8 mouse cellular contexts compared by ENCODE assay signal in the genomic region with DNA sequence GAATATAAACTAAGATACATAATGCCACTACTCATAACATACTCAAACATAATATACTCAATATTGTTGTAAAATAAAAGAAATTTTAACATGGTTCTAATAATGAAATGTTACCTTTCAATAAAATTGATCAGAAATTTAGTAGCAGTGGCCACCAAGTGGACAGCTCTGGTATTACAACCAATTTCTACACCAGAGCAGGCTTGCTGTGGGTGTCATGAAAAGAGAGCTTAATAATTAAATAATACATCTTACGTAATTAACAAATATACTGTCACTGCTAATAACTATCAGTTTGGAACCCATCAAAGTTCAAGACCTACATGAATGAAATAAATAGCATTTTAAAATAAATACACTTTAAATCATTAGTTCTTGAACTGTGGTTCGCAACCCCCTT.
A peak's percentile ranks its signal among the peaks of the same experiment; 100 is the strongest.
DNase-seq lines count a peak whose midpoint lies in the region; ATAC-seq lines count a peak whose summit lies in the region.

No protein-coding gene starts in this region.

- DNase-seq in cerebellum, adult 18-20 months = peak; percentile 37 to 48
- DNase-seq in ovary, postnatal 14 days (ENCODE audit: low spot score) = peak; percentile 29
- DNase-seq in ovary, postnatal 36 days (ENCODE audit: low spot score) = no peak
- DNase-seq in kidney, postnatal 36 days = peak; percentile 28 to 70
- peak; percentile 45 for DNase-seq in lung, postnatal 14 days
- DNase-seq in spleen, adult 12 weeks (ENCODE audit: low spot score) = no peak

- ATAC-seq in cerebellum, adult (ENCODE audit: insufficient number of reproducible peaks, low FRiP score, low TSS enrichment) = no peak
- 0 out of 2 replicates have a peak, but pooled peaks have one; percentile 36 for ATAC-seq in common myeloid progenitor, adult 5-6 weeks (replicated peaks; ENCODE audit: low read depth, poor library complexity, severe bottlenecking)

Comparison
In these comparisons a context has a peak if more than half of its experiments do, and no peak if none do; other contexts are left out.
1. DNase-seq: peak in cerebellum, adult 18-20 months (2 of 2), ovary, postnatal 14 days (single experiment), kidney, postnatal 36 days (2 of 2) and lung, postnatal 14 days (single experiment); none in ovary, postnatal 36 days (single experiment) and spleen, adult 12 weeks (single experiment).